Mouse (Mus musculus): Measurements from ENCODE around the gene Dnajc28. TPM values are rescaled to one million over a fixed set of nuclear protein-coding genes. Genes with fewer than 3 reads are reported as not detected.

The Dnajc28 gene
- polyA plus RNA-seq (2016; fragmentation: Nextera tagmentation; extraction: Ambion mirVana) = 6.8 and 7.8 TPM in 2 replicates

DNA sequence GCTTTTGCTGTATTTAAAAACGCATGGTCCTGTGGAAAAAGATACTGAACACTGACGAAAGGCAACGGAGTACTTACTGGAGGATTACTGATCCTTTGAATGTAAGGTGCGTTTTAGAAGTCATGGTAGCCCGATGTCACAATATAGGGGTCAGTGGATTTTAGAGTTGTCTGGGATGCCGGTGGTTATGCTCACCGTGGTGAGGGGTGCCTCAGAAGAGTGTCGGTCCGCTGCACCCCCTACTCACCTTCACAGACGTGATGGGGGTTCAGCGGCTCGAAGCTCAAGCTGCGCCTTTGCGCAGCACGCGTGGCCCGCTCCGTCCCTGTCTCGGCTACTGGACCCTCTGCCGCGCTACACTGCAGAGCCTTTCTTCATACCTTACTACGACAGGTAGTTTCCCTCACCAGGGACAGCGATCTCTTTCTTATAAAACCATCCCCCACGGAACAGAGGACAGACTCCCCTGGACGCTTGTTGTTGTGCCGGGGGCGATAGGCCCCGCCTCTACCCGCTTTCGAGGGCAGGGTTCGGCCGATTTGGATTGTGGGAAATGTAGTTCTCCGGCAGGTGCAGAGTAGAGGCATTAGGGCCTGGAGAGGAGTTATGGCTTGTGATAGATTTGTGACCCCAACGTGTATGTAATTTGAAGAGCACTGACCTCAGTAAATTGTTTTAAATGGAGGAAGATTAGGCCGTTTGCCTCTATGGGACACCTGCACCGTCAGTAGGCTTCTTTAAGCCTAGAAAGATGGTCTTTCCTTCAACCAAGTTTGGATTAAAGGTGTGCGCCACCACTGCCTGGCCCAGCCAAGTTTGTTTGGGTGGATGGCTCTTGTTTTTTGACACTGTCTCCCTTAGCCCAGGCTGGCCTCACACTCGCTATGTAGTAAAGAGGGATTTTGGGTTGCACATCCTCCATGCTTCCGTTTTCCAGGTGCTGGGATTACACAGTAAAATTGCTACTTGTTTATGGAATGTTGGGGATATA, at the start of gene Dnajc28:
Gene Dnajc28, minus strand, starts transcription at position 516 of the 991 bp plus-strand sequence.
- Histone ChIP-seq H3K9ac (replicated peaks) (peak within 1 kb of the TSS; percentile 77), H3K27me3 (0 out of 2 replicates have a peak, but pooled peaks cover 4% of the 10 kb centered on the region), H3K9me3 (no peaks in the 10 kb centered on the region), H3K27ac (replicated peaks) (no peak within 1 kb of the TSS), H3K4me1 (0 out of 2 replicates have a peak, but pooled peaks cover 4% of the 10 kb centered on the region), H3K4me2 (replicated peaks) (peak within 1 kb of the TSS; percentile 81), H3K4me3 (peak within 1 kb of the TSS; percentile 78), H3K36me3 (peaks cover 39% of the 10 kb centered on the region)
- WGBS = 9% methylated on average over 39 of the region's 39 CpGs
- peak; percentile 95 for ATAC-seq (ENCODE audit: low FRiP score, low read depth)

DNA sequence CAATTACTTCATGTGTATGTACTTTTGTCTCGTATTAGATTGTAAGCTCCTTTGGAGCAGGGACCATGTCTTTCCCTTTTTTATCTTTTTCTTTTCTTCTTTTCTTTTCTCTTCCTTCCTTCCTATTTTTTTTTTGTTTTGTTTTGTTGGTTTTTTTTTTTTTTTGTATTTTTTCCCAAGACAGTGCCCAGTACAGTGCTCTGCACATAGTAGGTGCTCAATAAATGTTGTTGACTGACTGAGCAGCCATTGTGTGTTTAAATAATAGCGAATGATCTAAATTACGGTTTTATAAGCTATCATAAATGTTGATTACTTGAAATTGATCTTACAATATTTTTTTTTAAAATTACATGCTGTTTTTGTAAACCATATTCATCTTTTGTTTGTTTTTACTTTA, 45.0 kb upstream of the Dnajc28 start:
- H3K9ac ChIP-seq (replicated peaks) = no peak overlapping the region
- H3K9me3 ChIP-seq = no peaks in the 10 kb centered on the region
- no peak overlapping the region for H3K4me3 ChIP-seq
- no peaks in the 10 kb centered on the region for H3K27me3 ChIP-seq
- no peak overlapping the region for H3K27ac ChIP-seq (replicated peaks)
- H3K36me3 ChIP-seq = peaks cover 84% of the 10 kb centered on the region
- WGBS = 97% methylated on average over 3 of the region's 3 CpGs
- H3K4me1 ChIP-seq = peaks cover 3% of the 10 kb centered on the region; the same call in 1 of the 2 replicates
- H3K4me2 ChIP-seq (replicated peaks) = no peak overlapping the region
- ATAC-seq (ENCODE audit: low FRiP score, low read depth) = no peak

DNA sequence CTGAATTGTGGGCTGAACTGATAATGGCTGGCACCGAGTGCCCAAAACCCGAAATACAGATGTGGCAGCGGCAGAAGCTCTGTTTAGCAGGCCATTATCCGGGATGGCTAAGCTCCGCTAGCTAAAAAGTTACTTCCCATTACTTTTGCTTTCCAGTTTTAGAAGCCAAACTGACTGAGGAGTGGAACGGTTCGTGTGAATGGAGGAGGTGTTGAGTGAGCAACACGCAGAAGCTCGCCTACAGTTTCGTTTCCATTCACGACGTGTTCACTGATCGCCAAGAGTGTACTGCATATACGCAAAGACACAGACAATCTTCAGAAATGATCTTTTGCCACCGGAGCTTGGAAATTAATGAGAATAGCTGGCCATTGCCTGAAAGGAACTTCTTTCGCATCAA, 43.5 kb upstream of the Dnajc28 start:
- H3K4me3 ChIP-seq = no peak overlapping the region
- H3K4me2 ChIP-seq (replicated peaks) = no peak overlapping the region
- no peaks in the 10 kb centered on the region for H3K9me3 ChIP-seq
- H3K9ac ChIP-seq (replicated peaks) = no peak overlapping the region
- H3K36me3 ChIP-seq = peaks cover 92% of the 10 kb centered on the region
- H3K27me3 ChIP-seq = no peaks in the 10 kb centered on the region
- WGBS = 97% methylated on average over 16 of the region's 16 CpGs
- peaks cover 3% of the 10 kb centered on the region; the same call in 1 of the 2 replicates for H3K4me1 ChIP-seq
- no peak for ATAC-seq (ENCODE audit: low FRiP score, low read depth)
- H3K27ac ChIP-seq (replicated peaks) = no peak overlapping the region

DNA sequence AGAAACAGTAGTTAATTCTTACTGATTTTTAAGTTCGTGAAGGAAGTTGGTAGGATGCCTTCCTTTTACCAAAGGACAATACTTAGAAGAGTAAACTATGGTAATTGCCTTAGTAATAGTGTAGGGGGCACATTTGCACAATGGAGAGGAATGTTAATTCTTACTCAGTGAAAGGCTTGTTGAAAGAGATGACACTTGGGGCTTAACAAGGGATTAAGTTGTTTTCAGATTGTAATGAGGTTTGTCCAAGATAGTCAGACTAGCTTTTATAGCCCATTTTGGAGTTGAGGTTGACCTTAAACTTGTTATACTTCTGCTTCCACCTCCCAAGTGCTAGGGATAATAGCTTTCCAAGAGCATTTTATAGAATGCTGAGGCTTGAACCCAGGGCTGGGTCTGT, 42.6 kb upstream of the Dnajc28 start:
- WGBS = 39% methylated on average over 1 of the region's 1 CpGs
- H3K36me3 ChIP-seq = peaks cover 92% of the 10 kb centered on the region
- H3K4me2 ChIP-seq (replicated peaks) = no peak overlapping the region
- no peak overlapping the region for H3K27ac ChIP-seq (replicated peaks)
- no peak overlapping the region for H3K9ac ChIP-seq (replicated peaks)
- no peaks in the 10 kb centered on the region for H3K9me3 ChIP-seq
- H3K4me1 ChIP-seq = peaks cover 3% of the 10 kb centered on the region; the same call in 1 of the 2 replicates
- ATAC-seq (ENCODE audit: low FRiP score, low read depth) = no peak
- H3K27me3 ChIP-seq = no peaks in the 10 kb centered on the region
- H3K4me3 ChIP-seq = no peak overlapping the region

DNA sequence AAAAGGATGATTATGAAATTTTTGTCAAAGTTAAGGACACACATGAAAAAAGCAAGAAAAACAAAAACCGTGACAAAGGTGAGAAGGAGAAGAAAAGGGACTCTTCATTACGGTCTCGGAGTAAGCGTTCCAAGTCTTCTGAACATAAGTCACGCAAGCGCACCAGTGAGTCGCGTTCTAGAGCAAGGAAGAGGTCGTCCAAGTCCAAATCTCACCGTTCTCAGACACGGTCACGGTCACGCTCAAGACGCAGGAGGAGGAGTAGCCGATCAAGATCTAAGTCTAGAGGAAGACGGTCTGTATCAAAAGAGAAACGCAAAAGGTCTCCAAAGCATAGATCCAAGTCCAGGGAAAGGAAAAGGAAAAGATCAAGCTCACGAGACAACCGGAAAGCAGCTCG, 41.0 kb upstream of the Dnajc28 start:
- 97% methylated on average over 20 of the region's 20 CpGs for WGBS
- Histone ChIP-seq H3K4me2 (replicated peaks) (no peak overlapping the region), H3K9me3 (no peaks in the 10 kb centered on the region), H3K4me3 (no peak overlapping the region), H3K27ac (replicated peaks) (no peak overlapping the region), H3K9ac (replicated peaks) (no peak overlapping the region), H3K4me1 (peaks cover 3% of the 10 kb centered on the region; the same call in 1 of the 2 replicates), H3K27me3 (no peaks in the 10 kb centered on the region), H3K36me3 (peaks cover 92% of the 10 kb centered on the region)
- no peak for ATAC-seq (ENCODE audit: low FRiP score, low read depth)

DNA sequence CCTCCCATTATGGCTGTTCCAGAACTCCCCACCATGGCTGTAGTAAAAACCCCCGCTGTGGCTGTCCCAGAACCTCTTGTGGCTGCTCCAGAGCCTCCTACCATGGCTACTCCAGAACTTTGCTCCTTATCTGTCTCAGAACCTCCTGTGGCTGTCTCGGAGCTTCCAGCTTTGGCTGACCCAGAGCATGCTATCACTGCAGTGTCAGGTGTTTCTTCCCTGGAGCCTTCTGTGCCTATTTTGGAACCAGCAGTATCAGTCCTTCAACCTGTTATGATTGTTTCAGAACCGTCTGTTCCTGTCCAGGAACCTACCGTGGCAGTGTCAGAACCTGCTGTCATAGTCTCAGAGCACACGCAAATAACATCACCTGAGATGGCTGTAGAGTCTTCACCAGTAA, 39.6 kb upstream of the Dnajc28 start:
- Histone ChIP-seq H3K9ac (replicated peaks) (no peak overlapping the region), H3K36me3 (peaks cover 93% of the 10 kb centered on the region), H3K9me3 (no peaks in the 10 kb centered on the region), H3K4me2 (replicated peaks) (no peak overlapping the region), H3K27ac (replicated peaks) (no peak overlapping the region), H3K4me3 (no peak overlapping the region), H3K4me1 (peaks cover 3% of the 10 kb centered on the region; the same call in 1 of the 2 replicates), H3K27me3 (no peaks in the 10 kb centered on the region)
- 95% methylated on average over 5 of the region's 5 CpGs for WGBS
- no peak for ATAC-seq (ENCODE audit: low FRiP score, low read depth)

DNA sequence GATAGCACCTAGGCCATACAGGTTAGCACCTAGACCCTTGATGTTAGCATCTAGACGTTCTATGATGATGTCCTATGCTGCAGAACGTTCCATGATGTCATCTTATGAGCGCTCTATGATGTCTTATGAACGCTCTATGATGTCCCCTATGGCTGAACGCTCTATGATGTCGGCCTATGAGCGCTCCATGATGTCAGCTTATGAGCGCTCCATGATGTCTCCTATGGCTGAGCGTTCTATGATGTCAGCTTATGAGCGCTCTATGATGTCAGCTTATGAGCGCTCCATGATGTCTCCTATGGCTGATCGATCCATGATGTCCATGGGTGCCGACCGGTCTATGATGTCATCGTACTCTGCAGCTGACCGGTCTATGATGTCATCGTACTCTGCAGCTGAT, 38.5 kb upstream of the Dnajc28 start:
- H3K36me3 ChIP-seq = peaks cover 86% of the 10 kb centered on the region
- WGBS = 98% methylated on average over 17 of the region's 17 CpGs
- H3K4me3 ChIP-seq = no peak overlapping the region
- no peak overlapping the region for H3K4me2 ChIP-seq (replicated peaks)
- no peaks in the 10 kb centered on the region for H3K9me3 ChIP-seq
- H3K4me1 ChIP-seq = peaks cover 4% of the 10 kb centered on the region; the same call in 1 of the 2 replicates
- H3K9ac ChIP-seq (replicated peaks) = no peak overlapping the region
- H3K27ac ChIP-seq (replicated peaks) = no peak overlapping the region
- peak; percentile 41; the same call in 1 of the 2 replicates for ATAC-seq (ENCODE audit: low FRiP score, low read depth)
- H3K27me3 ChIP-seq = no peaks in the 10 kb centered on the region

DNA sequence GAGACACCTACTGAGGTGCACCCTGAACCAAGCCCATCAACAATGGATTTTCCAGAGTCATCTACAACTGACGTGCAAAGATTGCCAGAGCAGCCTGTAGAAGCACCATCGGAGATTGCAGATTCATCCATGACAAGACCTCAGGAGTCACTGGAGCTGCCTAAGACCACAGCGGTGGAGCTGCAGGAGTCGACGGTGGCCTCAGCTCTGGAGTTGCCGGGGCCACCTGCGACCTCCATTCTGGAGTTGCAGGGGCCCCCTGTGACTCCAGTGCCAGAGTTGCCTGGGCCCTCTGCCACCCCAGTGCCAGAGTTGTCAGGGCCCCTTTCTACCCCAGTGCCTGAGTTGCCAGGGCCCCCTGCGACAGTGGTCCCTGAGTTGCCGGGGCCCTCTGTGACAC, 36.5 kb upstream of the Dnajc28 start:
- H3K4me1 ChIP-seq = peaks cover 2% of the 10 kb centered on the region; the same call in 1 of the 2 replicates
- H3K27ac ChIP-seq (replicated peaks) = no peak overlapping the region
- 94% methylated on average over 9 of the region's 9 CpGs for WGBS
- ATAC-seq (ENCODE audit: low FRiP score, low read depth) = no peak
- H3K9me3 ChIP-seq = no peaks in the 10 kb centered on the region
- no peak overlapping the region for H3K4me3 ChIP-seq
- peaks cover 77% of the 10 kb centered on the region for H3K36me3 ChIP-seq
- no peaks in the 10 kb centered on the region for H3K27me3 ChIP-seq
- H3K4me2 ChIP-seq (replicated peaks) = no peak overlapping the region
- no peak overlapping the region for H3K9ac ChIP-seq (replicated peaks)

DNA sequence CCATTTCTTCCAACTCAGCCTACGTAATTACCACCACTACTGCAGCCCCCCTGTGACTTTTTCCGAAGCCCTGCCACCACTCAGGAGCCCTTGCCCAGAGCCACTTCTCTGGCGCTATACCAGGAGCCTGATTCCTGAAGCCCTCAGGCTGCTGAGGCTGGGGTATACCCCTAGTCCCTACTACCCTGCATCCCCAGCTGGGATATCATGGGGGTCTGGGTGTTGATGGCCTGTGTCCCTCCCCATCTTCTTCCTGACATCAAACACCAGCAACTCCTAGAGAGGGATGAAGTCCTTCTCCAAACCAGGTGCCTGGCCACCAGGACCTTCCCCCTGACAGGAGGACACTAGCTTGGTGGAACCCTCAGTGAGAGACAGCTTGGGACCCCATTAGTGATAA, 33.4 kb upstream of the Dnajc28 start:
- 96% methylated on average over 3 of the region's 3 CpGs for WGBS
- no peak overlapping the region for H3K27ac ChIP-seq (replicated peaks)
- H3K4me2 ChIP-seq (replicated peaks) = no peak overlapping the region
- no peak for ATAC-seq (ENCODE audit: low FRiP score, low read depth)
- H3K27me3 ChIP-seq = no peaks in the 10 kb centered on the region
- no peaks in the 10 kb centered on the region for H3K9me3 ChIP-seq
- H3K4me1 ChIP-seq = peaks cover 7% of the 10 kb centered on the region
- no peak overlapping the region for H3K4me3 ChIP-seq
- peaks cover 46% of the 10 kb centered on the region for H3K36me3 ChIP-seq
- no peak overlapping the region for H3K9ac ChIP-seq (replicated peaks)

DNA sequence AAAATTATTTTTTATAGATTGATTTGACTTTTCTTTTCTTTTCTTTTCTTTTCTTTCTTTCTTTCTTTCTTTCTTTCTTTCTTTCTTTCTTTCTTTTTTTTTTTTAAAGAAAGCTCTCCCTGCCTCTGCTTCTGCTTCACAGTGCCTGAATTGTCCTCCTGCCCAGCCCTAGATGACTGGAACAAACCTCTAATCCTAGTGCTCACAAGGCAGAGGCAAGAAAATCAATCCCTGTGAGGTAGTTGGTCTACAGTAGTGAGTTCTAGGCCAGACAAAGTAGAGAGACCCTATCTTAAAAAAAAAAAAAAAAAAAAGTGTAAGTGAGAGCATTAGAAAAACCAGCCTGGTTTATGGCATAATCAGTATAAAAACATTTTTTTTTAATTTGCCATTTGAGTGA, 31.0 kb upstream of the Dnajc28 start:
- Histone ChIP-seq H3K9ac (replicated peaks) (no peak overlapping the region), H3K4me2 (replicated peaks) (peak overlapping the region; percentile 21; the same call in 1 of the 2 replicates), H3K4me3 (no peak overlapping the region), H3K4me1 (peaks cover 14% of the 10 kb centered on the region), H3K27me3 (no peaks in the 10 kb centered on the region), H3K9me3 (no peaks in the 10 kb centered on the region), H3K27ac (replicated peaks) (no peak overlapping the region), H3K36me3 (peaks cover 22% of the 10 kb centered on the region)
- no peak for ATAC-seq (ENCODE audit: low FRiP score, low read depth)

DNA sequence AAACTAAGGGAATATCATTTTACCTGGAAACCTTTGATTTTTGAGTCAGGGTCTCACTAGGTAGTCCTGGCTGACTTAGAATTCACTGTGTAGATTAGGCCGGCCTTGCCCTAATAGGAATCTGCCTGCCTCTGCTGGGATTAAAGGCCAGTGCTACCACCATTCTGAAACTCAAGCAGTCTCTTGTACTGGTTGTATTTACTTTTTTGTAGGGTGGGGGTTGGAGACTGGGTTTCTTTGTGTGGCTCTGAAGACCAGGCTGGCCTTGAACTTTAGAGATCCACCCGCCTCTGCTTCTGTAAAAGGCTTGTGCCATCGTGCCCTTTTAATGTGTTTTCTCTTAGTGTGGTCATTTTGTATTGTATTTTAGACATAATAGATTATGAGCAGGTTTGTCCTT, 30.4 kb upstream of the Dnajc28 start:
- Histone ChIP-seq H3K4me2 (replicated peaks) (peak overlapping the region; percentile 65), H3K9ac (replicated peaks) (peak overlapping the region; percentile 49; the same call in 1 of the 2 replicates), H3K27ac (replicated peaks) (no peak overlapping the region), H3K4me1 (peaks cover 17% of the 10 kb centered on the region), H3K4me3 (peak overlapping the region; percentile 38), H3K9me3 (no peaks in the 10 kb centered on the region), H3K36me3 (peaks cover 18% of the 10 kb centered on the region), H3K27me3 (no peaks in the 10 kb centered on the region)
- 57% methylated on average over 3 of the region's 3 CpGs for WGBS
- ATAC-seq (ENCODE audit: low FRiP score, low read depth) = no peak

DNA sequence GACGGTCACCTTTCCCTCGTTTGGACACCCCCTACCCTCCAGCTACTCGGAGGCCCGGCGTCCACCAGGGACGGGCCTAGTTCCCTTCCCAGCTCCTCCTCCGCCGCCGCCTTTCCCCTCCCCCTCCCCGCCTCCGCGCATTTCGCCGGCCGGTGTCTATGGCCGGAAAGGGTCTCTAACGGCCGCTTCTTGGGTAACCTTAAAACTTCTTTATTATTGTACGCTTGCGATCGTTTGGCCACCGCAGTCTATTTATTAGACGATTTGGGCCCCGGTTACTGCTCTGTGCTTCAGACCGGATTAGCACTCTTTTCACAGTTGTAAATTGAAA, 29.4 kb upstream of the Dnajc28 start:
- 2% methylated on average over 24 of the region's 25 CpGs for WGBS
- H3K27ac ChIP-seq (replicated peaks) = peak overlapping the region; percentile 98
- H3K9me3 ChIP-seq = no peaks in the 10 kb centered on the region
- peak; percentile 55 for ATAC-seq (ENCODE audit: low FRiP score, low read depth)
- peak overlapping the region; percentile 65 for H3K4me2 ChIP-seq (replicated peaks)
- no peaks in the 10 kb centered on the region for H3K27me3 ChIP-seq
- H3K4me1 ChIP-seq = peaks cover 17% of the 10 kb centered on the region
- H3K9ac ChIP-seq (replicated peaks) = peak overlapping the region; percentile 84
- H3K4me3 ChIP-seq = peak overlapping the region; percentile 85
- peaks cover 12% of the 10 kb centered on the region for H3K36me3 ChIP-seq

Measured in midbrain, embryonic 12.5 days (tissue).